Mouse (Mus musculus) MEL (cell line): ENCODE data around the gene Pgam5.

Experiments used
- CTCF ChIP-seq, 3 experiments: IDR thresholded peaks in 2 of 3; conservative IDR thresholded peaks in 1 of 3; 2 replicates each; pipeline ENCODE4 v1.5.1; 2011 to 2012; ENCODE audit warnings: low read length in 3 of 3, low read depth in 2 of 3, mild to moderate bottlenecking in 2 of 3, improper control_type of control experiment in 1 of 3, inconsistent platforms in 1 of 3, mixed read lengths in 1 of 3, moderate library complexity in 1 of 3; ENCODE audit not compliant: control insufficient read depth in 1 of 3, insufficient read depth in 1 of 3, poor library complexity in 1 of 3, severe bottlenecking in 1 of 3
- E2F4 ChIP-seq: IDR thresholded peaks from 2 replicates; pipeline ENCODE4 v1.6.1; 2011; ENCODE audit warnings: low read depth, low read length, improper control_type of control experiment, borderline replicate concordance
- ELF1 ChIP-seq: IDR thresholded peaks from 2 replicates; pipeline ENCODE4 v1.6.1; 2014; ENCODE audit warnings: low read depth, mild to moderate bottlenecking, inconsistent platforms, low read length, improper control_type of control experiment, moderate library complexity
- MAZ ChIP-seq: IDR thresholded peaks from 2 replicates; pipeline ENCODE4 v1.6.1; 2012; ENCODE audit warnings: low read depth, mild to moderate bottlenecking, inconsistent platforms, low read length, improper control_type of control experiment
- MYC ChIP-seq: IDR thresholded peaks from 2 replicates; pipeline ENCODE4 v1.6.1; 2011; ENCODE audit warnings: low read depth, mild to moderate bottlenecking, low read length, improper control_type of control experiment, moderate library complexity
- POLR2A ChIP-seq, 2 experiments: IDR thresholded peaks; 2 replicates each; pipeline ENCODE4 v1.6.1; 2011 to 2012; ENCODE audit warnings: low read length in 2 of 2, mild to moderate bottlenecking in 2 of 2, control low read depth in 1 of 2, improper control_type of control experiment in 1 of 2, low read depth in 1 of 2, moderate library complexity in 1 of 2; ENCODE audit not compliant: control insufficient read depth in 1 of 2, insufficient read depth in 1 of 2, poor library complexity in 1 of 2

- TF ChIP-seq ELF1 = no peak
- no peak for TF ChIP-seq MYC
- no peak for TF ChIP-seq MAZ
- TF ChIP-seq CTCF (IDR thresholded peaks at IDR 0.05 in 2 of 3, conservative IDR thresholded peaks at IDR 0.05 in 1 of 3; ENCODE audit: control insufficient read depth in 1 of 3, insufficient read depth in 1 of 3, low read depth in 2 of 3, low read length in 3 of 3, poor library complexity in 1 of 3, severe bottlenecking in 1 of 3) = no peak
- TF ChIP-seq POLR2A (IDR thresholded peaks at IDR 0.05; ENCODE audit: control insufficient read depth in 1 of 2, insufficient read depth in 1 of 2, low read depth in 1 of 2, low read length in 2 of 2, poor library complexity in 1 of 2) = no peak
- no peak for TF ChIP-seq E2F4
Observed at GRCm38 (mm10) chr5:110300591-110300990, 30.9 kb upstream of the Pgam5 start.
